Mouse (Mus musculus) heart, postnatal 0 days (tissue): ENCODE measurements around the gene Rilpl1. TPM values are rescaled to one million over a fixed set of nuclear protein-coding genes. Genes with fewer than 3 reads are reported as not detected.
"Not testable (repeated sequence)": the region's sequence is repeated elsewhere in the genome, so short reads cannot be mapped to it uniquely, and the experiment has no call there.

Experiments used
- ATAC-seq: fragments of 200-750 bp; cut with Nextera tagmentation; 2 replicates; pipeline ENCODE4 v1.8.0; 2017; ENCODE audit warnings: low read depth, moderate number of reproducible peaks, moderate library complexity; ENCODE audit not compliant: insufficient read depth
- DNase-seq: peaks from one replicate; pipeline ENCODE4 v3.0.0-alpha.2; 2016; ENCODE audit warnings: low spot score
- H3K27ac ChIP-seq: fragments of 300-500 bp; sonication (generic); 2 replicates; pipeline ENCODE4 v1.5.1; 2014; ENCODE audit warnings: low read depth, mild to moderate bottlenecking
- H3K27me3 ChIP-seq: fragments of 300-500 bp; sonication (generic); 2 replicates; pipeline ENCODE4 v1.6.1; 2014; ENCODE audit warnings: low read length, mixed read lengths; ENCODE audit not compliant: control insufficient read depth, insufficient read depth
- H3K36me3 ChIP-seq: fragments of 300-500 bp; sonication (generic); replicated peaks from 2 replicates; pipeline ENCODE4 v1.6.1; 2014; ENCODE audit warnings: low read length, mixed read lengths; ENCODE audit not compliant: control insufficient read depth, insufficient read depth
- H3K4me1 ChIP-seq: fragments of 300-500 bp; sonication (generic); 2 replicates; pipeline ENCODE4 v1.6.1; 2014; ENCODE audit warnings: antibody characterized with exemption; ENCODE audit not compliant: control insufficient read depth, insufficient read depth
- H3K4me2 ChIP-seq: fragments of 300-500 bp; sonication (generic); 2 replicates; pipeline ENCODE4 v1.6.1; 2014; ENCODE audit warnings: low read depth, mild to moderate bottlenecking, low read length, moderate library complexity
- H3K4me3 ChIP-seq: fragments of 300-500 bp; sonication (generic); 2 replicates; pipeline ENCODE4 v1.5.1; 2014; ENCODE audit warnings: low read depth, low read length
- H3K9ac ChIP-seq: fragments of 300-500 bp; sonication (generic); replicated peaks from 2 replicates; pipeline ENCODE4 v1.6.1; 2014; ENCODE audit warnings: low read depth, low read length, mixed read lengths
- H3K9me3 ChIP-seq: fragments of 300-500 bp; sonication (generic); replicated peaks from 2 replicates; pipeline ENCODE4 v1.6.1; 2016; ENCODE audit warnings: low read length; ENCODE audit not compliant: control insufficient read depth
- CTCF ChIP-seq: IDR thresholded peaks from 2 replicates; pipeline ENCODE4 v1.5.1; 2016; ENCODE audit warnings: antibody characterized with exemption, control low read depth, low read depth
- EP300 ChIP-seq: IDR thresholded peaks from 2 replicates; pipeline ENCODE4 v1.6.1; 2016; ENCODE audit warnings: antibody characterized with exemption, low read depth
- WGBS: fragments of 180-500 bp; shearing (Covaris S2); extraction: QIAGEN DNeasy Blood & Tissue Kit; methylation state at CpG from one replicate; pipeline ENCODE4 v1.1.7; 2014; 5-methylcytosine and 5-hydroxymethylcytosine counted together
- polyA plus RNA-seq: library from polyadenylated mRNA; unstranded; fragments of >200 nt; fragmentation: Nextera tagmentation; extraction: Ambion mirVana; gene quantifications from 2 replicates; pipeline ENCODE4 v1.2.1, GENCODE M21; 2015
- total RNA-seq: library from RNA; depleted of rRNA; stranded (reverse); fragments of >200 nt; gene quantifications from 2 replicates; pipeline ENCODE4 v1.2.3, GENCODE M21; 2014; ENCODE audit warnings: low replicate concordance

The Rilpl1 gene
- total and polyA plus RNA-seq, 2 experiments from 2014 or later = 40.5 to 52.1 TPM

- no peak overlapping the region for H3K4me2 ChIP-seq
- H3K27ac ChIP-seq = no peak overlapping the region
- DNase-seq = no peak
- TF ChIP-seq CTCF (no peak), EP300 (no peak)
- no peak for ATAC-seq
- peaks cover 19% of the 10 kb centered on the region for H3K36me3 ChIP-seq
- WGBS = 81% methylated on average over 7 of the region's 7 CpGs
- no peak overlapping the region for H3K4me3 ChIP-seq
- H3K4me1 ChIP-seq = no peaks in the 10 kb centered on the region
- no peak overlapping the region for H3K9ac ChIP-seq
- no peaks in the 10 kb centered on the region for H3K9me3 ChIP-seq
- no peaks in the 10 kb centered on the region for H3K27me3 ChIP-seq
Measured at GRCm38 (mm10) chr5:124468365-124468764, 62.8 kb downstream of the Rilpl1 start.

DNA sequence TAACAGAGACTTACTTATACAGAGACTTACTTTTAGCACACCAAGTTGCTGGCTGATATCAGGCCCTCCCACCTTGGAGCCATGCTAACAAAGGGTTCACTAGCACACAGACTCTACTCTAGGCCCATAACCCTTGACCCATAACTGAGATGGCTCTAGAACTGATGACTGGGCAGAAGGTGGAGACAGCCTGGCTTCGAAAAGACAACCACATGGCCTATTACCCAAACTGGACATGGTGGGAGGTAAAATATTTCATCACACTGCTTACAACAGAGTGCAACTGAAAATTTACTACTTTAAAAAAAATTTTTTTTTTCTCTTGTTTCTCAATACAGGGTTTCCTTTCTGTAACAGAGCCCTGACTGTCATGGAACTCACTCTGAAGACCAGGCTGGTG lies 63.4 kb downstream of the Rilpl1 start:
- TF ChIP-seq EP300 (no peak), CTCF (no peak)
- no peak overlapping the region for H3K27ac ChIP-seq
- H3K4me1 ChIP-seq = no peaks in the 10 kb centered on the region
- DNase-seq = no peak
- WGBS = 90% methylated on average over 1 of the region's 1 CpGs
- H3K4me3 ChIP-seq = no peak overlapping the region
- H3K4me2 ChIP-seq = no peak overlapping the region
- H3K9ac ChIP-seq = no peak overlapping the region
- peaks cover 24% of the 10 kb centered on the region for H3K36me3 ChIP-seq
- H3K27me3 ChIP-seq = no peaks in the 10 kb centered on the region
- no peak for ATAC-seq
- no peaks in the 10 kb centered on the region for H3K9me3 ChIP-seq

DNA sequence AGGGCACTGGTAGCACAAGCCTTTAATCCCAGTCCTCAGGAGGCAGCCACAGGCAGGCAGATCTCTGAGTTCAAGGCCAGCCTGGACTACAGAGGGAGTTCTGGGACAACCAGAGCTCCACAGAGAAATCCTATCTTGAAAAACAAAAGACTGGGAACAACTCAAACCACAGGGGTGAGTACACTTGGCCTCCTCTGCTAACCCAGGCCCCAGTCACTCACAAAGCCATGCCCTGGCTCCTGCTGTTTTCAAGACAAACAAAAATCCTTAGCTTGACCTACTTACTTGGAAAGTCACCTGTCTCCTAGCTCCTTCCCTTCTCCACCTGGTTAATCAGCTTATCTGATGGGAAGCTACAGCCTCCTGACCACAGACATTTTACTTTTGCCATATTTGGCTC lies 66.3 kb downstream of the Rilpl1 start:
- peaks cover 44% of the 10 kb centered on the region for H3K36me3 ChIP-seq
- ATAC-seq = no peak

DNA sequence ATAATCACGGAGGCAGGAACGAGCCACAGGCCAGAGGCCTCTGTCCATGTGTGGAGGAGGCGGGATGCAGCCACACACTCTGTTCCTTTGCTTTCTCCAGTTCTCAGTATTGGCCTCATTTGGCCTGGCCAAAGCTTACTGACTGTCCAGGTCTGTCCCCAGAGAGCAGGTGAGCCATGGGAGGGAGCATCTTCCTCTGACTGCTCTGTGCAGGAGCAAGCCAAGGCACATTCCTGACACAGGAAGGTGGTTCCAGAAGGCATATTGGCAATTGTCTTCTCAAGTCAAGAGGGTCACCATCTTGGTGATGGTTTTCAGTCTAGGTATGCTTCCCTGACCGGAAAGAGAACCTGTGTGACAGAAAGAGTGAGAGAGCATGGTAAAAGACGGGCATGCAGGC lies 67.7 kb downstream of the Rilpl1 start:
- Histone ChIP-seq H3K36me3 (peaks cover 56% of the 10 kb centered on the region), H3K9me3 (no peaks in the 10 kb centered on the region), H3K4me1 (no peaks in the 10 kb centered on the region), H3K4me3 (no peak overlapping the region), H3K9ac (no peak overlapping the region), H3K4me2 (no peak overlapping the region), H3K27ac (no peak overlapping the region), H3K27me3 (no peaks in the 10 kb centered on the region)
- 81% methylated on average over 5 of the region's 5 CpGs for WGBS
- DNase-seq (no peak), ATAC-seq (no peak)
- TF ChIP-seq CTCF = no peak
- TF ChIP-seq EP300 = no peak

More for the DNA sequence above, 66.3 kb downstream of the Rilpl1 start:
- no peak for DNase-seq
- Histone ChIP-seq H3K9me3 (no peaks in the 10 kb centered on the region), H3K4me1 (no peaks in the 10 kb centered on the region), H3K27ac (no peak overlapping the region), H3K4me3 (no peak overlapping the region), H3K9ac (no peak overlapping the region), H3K27me3 (no peaks in the 10 kb centered on the region), H3K4me2 (no peak overlapping the region)
- TF ChIP-seq CTCF = no peak
- no peak for TF ChIP-seq EP300

GRCm38 (mm10) chr5:124462297-124463025 lies 68.7 kb downstream of the Rilpl1 start:
- H3K9me3 ChIP-seq = no peaks in the 10 kb centered on the region
- ATAC-seq (no peak), DNase-seq (no peak)
- H3K36me3 ChIP-seq = peaks cover 59% of the 10 kb centered on the region
- H3K9ac ChIP-seq = no peak overlapping the region
- H3K27me3 ChIP-seq = no peaks in the 10 kb centered on the region
- 90% methylated on average over 8 of the region's 8 CpGs for WGBS
- H3K4me1 ChIP-seq = no peaks in the 10 kb centered on the region
- no peak overlapping the region for H3K27ac ChIP-seq
- H3K4me2 ChIP-seq = no peak overlapping the region
- TF ChIP-seq CTCF = no peak
- no peak overlapping the region for H3K4me3 ChIP-seq

GRCm38 (mm10) chr5:124460922-124461321 lies 70.3 kb downstream of the Rilpl1 start:
- not testable (repeated sequence) for H3K9me3 ChIP-seq, H3K4me3 ChIP-seq, H3K9ac ChIP-seq, H3K4me1 ChIP-seq, H3K27me3 ChIP-seq, H3K27ac ChIP-seq, DNase-seq, ATAC-seq, H3K4me2 ChIP-seq
- WGBS = 86% methylated on average over 14 of the region's 14 CpGs
- H3K36me3 ChIP-seq = peaks cover 72% of the 10 kb centered on the region
